Mouse (Mus musculus): ENCODE measurements around the gene Lman2l. TPM values are rescaled to one million over a fixed set of nuclear protein-coding genes. Genes with fewer than 3 reads are reported as not detected.

The Lman2l gene
- total RNA-seq, 1 experiment from 2014 or later: 5.6 TPM

DNA sequence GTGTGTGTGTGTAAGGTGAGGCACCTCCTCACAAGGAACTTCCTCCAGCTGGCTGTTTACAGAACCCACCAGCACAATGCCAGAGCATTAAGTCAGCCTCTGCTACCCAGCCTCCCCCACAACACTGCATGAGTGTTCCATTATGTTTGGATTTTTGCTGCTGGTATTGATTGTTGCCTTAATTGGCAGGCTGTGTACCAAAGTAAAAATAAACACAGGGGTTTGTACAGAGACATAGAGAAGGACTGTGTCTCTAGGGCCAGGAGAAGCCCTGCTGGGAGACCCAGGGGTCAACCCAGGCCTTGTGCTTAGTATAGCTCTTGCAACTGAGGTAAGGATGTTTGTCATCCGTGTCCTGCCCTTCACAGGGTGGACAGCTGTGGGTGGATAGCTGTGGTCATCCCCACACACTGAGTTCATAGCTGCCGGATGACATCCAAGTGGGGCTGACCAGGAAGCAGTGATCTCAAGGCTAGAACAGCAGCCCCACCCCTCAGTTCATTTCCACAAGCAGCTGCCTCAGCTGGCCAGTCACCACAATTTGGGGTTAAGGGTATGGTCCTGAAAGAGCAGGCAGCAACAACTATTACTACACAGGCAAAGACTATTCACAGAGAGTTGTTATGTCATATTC is 24.9 kb upstream of the Lman2l start:
- ATAC-seq (replicated peaks in 1 of 2; ENCODE audit: insufficient read depth in 1 of 2, low FRiP score in 2 of 2, low TSS enrichment in 1 of 2, low read depth in 1 of 2, poor library complexity in 2 of 2, severe bottlenecking in 2 of 2): no peak

- no peak for ATAC-seq (replicated peaks in 1 of 2; ENCODE audit: insufficient read depth in 1 of 2, low FRiP score in 2 of 2, low TSS enrichment in 1 of 2, low read depth in 1 of 2, poor library complexity in 2 of 2, severe bottlenecking in 2 of 2)
These were observed 22.4 kb upstream of the Lman2l start for GRCm38 (mm10) chr1:36467446-36467845.

DNA sequence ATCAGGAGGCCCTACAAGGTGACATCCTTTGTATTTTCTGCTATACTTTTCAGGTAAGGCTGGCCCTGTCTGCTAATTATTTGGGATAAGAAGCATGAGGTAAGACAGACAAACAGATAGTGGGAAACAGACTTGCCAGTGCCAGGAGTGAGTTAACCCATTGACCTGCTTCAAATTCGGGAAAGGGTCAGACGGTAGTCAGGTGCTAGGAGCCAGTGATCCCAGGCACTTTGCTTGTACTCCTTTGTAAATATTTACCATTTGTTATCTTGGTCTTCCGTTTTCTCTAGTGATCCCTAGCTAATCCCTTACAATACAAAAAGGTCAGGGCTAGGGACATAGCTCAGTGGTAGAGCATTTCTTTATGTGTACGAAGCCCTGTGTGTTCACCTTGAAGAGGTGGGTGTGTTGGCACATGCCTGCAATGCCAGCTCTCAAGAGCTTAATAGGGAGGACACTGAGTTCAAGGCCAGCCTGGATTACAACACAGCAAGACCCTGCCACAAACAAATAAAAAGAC is 20.6 kb upstream of the Lman2l start:
- no peak for ATAC-seq (replicated peaks in 1 of 2; ENCODE audit: insufficient read depth in 1 of 2, low FRiP score in 2 of 2, low TSS enrichment in 1 of 2, low read depth in 1 of 2, poor library complexity in 2 of 2, severe bottlenecking in 2 of 2)

DNA sequence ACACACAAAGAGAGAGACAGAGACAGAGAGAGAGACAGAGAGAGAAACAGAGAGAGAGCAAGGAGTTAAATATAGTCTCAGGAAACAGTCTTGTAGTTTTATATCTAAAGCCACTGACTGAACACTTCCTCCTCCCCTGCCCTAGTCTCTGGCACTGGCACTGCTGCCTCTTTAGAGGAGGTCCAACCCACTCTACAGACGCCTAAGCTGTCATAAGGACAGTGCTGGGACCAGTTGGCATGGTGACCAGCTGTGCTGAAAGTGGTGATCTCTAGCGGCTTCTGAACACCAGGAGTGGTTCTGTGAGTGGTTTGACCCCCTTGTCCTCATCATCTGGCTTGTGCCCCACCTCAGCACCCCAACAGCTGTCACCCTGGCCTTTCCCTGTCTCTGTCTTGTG is 16.8 kb upstream of the Lman2l start:
- ATAC-seq (replicated peaks in 1 of 2; ENCODE audit: insufficient read depth in 1 of 2, low FRiP score in 2 of 2, low TSS enrichment in 1 of 2, low read depth in 1 of 2, poor library complexity in 2 of 2, severe bottlenecking in 2 of 2): peak; percentile 87

DNA sequence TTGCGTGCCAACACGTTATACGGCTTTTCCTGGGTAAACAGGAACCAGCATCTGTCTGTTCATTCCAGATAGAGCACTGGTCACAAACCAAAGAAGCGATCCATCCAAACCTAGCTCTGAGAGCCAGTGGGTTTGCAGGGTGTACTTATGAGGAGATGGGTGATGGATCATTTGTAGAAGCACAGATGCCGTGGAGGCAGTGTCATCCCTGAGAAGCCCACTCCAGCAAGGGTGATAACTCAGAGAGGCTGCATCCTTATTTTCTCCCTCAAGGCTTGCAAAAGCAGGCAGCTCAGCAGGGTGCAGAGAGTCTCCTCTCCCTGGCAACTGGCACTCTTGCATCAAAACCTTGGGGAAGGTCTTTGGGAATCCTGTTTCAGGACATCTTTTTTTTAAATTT is 13.1 kb upstream of the Lman2l start:
- 0 out of 4 replicates have a peak, but pooled peaks of 1 of the 2 experiments have one; percentile 35 for ATAC-seq (replicated peaks in 1 of 2; ENCODE audit: insufficient read depth in 1 of 2, low FRiP score in 2 of 2, low TSS enrichment in 1 of 2, low read depth in 1 of 2, poor library complexity in 2 of 2, severe bottlenecking in 2 of 2)

DNA sequence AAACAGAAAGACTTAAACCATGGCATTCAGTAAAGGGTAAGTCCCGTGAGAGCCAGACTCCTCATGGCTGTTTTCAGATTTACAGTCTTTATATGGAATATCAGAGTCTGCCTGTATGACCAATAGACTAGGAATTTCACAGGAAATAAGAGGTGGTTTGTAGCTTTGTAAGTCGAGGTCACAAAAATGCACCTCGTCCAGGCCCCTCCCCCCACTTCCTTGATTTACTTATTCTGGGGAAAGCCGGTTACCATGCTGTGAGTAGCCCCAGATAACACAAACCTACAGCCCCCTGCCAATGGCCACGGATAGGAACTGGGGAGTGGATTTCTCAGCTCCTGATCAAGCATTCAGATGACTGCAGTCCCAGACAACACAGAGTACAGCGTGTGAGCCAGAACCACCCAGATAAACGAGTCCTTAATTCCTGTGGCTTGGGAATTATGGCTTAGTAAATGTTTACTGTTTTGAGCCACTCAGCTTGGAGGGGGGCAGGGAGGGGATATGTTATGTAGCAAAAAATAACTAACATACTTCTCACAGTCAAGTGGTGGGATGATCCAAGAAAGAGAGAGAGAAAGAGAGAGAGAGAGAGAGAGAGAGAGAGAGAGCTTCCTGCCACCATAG is 12.4 kb upstream of the Lman2l start:
- no peak for ATAC-seq (replicated peaks in 1 of 2; ENCODE audit: insufficient read depth in 1 of 2, low FRiP score in 2 of 2, low TSS enrichment in 1 of 2, low read depth in 1 of 2, poor library complexity in 2 of 2, severe bottlenecking in 2 of 2)

GRCm38 (mm10) chr1:36454055-36454815 is 9.2 kb upstream of the Lman2l start:
- ATAC-seq (replicated peaks in 1 of 2; ENCODE audit: insufficient read depth in 1 of 2, low FRiP score in 2 of 2, low TSS enrichment in 1 of 2, low read depth in 1 of 2, poor library complexity in 2 of 2, severe bottlenecking in 2 of 2): no peak

DNA sequence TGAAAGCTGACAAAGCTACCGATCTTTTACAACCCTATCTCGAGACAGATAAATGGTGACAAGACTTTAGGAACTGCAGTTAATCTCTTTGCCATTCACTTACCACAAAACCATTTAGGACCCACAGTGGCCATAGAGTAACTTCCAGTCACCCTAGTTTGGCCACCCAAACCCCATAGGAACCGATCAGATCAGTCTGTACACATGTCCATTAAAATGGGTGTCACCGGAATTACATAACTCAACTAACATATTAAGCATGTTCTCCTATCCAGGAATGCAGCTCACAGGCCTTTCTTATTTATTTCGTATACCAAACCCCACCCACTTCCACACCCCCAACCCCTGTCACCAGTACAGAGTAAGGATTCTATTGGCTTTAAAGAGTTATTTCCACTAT is 1.8 kb upstream of the Lman2l start:
- no peak for ATAC-seq (replicated peaks in 1 of 2; ENCODE audit: insufficient read depth in 1 of 2, low FRiP score in 2 of 2, low TSS enrichment in 1 of 2, low read depth in 1 of 2, poor library complexity in 2 of 2, severe bottlenecking in 2 of 2)

GRCm38 (mm10) chr1:36446106-36446824 is 1.2 kb upstream of the Lman2l start:
- ATAC-seq (replicated peaks in 1 of 2; ENCODE audit: insufficient read depth in 1 of 2, low FRiP score in 2 of 2, low TSS enrichment in 1 of 2, low read depth in 1 of 2, poor library complexity in 2 of 2, severe bottlenecking in 2 of 2): peak; percentile 33 to 40; a peak in 1 of 4 replicates

DNA sequence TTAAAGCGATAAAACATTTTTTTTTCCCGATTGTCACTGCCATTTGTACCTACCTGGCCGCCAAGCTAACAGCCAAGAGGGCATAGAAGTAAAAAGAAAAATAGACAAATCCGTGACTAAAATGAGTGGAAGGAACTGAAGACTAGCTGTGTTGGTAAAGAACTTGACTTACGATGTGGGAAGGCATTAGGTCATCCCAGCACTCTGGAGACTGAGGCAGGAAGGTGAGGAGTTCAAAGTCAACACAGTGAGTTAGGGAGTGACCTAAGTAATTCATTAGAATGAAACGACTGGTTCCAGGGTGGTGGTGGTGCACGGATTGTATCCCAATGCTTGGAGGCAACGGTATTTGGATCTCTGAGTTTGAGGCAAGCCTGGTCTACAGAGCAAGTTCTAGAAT is 437 bp upstream of the Lman2l start:
- ATAC-seq (replicated peaks in 1 of 2; ENCODE audit: insufficient read depth in 1 of 2, low FRiP score in 2 of 2, low TSS enrichment in 1 of 2, low read depth in 1 of 2, poor library complexity in 2 of 2, severe bottlenecking in 2 of 2): no peak

DNA sequence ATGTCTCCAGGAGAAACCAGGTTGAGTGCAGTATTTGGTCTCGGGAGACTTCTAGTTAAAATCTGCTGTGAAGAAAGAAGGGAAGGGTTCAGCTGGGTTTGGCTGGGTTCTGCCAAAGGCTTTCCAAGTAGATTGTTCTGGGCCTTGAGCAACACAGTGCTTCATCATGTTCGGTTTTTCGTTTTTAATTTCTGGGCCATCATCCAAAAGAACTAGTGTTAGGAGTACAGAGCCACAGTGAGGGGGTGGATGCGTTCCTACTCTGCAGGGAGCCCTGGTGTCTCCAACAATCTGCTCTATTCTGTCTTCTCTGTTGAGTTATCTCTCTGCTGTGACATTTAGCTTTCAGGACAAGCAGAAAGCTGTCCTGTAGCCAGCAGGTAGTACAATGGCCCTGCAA is 4.0 kb downstream of the Lman2l start:
- no peak for ATAC-seq (replicated peaks in 1 of 2; ENCODE audit: insufficient read depth in 1 of 2, low FRiP score in 2 of 2, low TSS enrichment in 1 of 2, low read depth in 1 of 2, poor library complexity in 2 of 2, severe bottlenecking in 2 of 2)

GRCm38 (mm10) chr1:36437223-36437622 is 7.8 kb downstream of the Lman2l start:
- ATAC-seq (replicated peaks in 1 of 2; ENCODE audit: insufficient read depth in 1 of 2, low FRiP score in 2 of 2, low TSS enrichment in 1 of 2, low read depth in 1 of 2, poor library complexity in 2 of 2, severe bottlenecking in 2 of 2): no peak

GRCm38 (mm10) chr1:36436515-36436914 is 8.6 kb downstream of the Lman2l start:
- no peak for ATAC-seq (replicated peaks in 1 of 2; ENCODE audit: insufficient read depth in 1 of 2, low FRiP score in 2 of 2, low TSS enrichment in 1 of 2, low read depth in 1 of 2, poor library complexity in 2 of 2, severe bottlenecking in 2 of 2)

GRCm38 (mm10) chr1:36435071-36435470 is 10.0 kb downstream of the Lman2l start:
- ATAC-seq (replicated peaks in 1 of 2; ENCODE audit: insufficient read depth in 1 of 2, low FRiP score in 2 of 2, low TSS enrichment in 1 of 2, low read depth in 1 of 2, poor library complexity in 2 of 2, severe bottlenecking in 2 of 2): no peak

GRCm38 (mm10) chr1:36433616-36434015 is 11.5 kb downstream of the Lman2l start:
- no peak for ATAC-seq (replicated peaks in 1 of 2; ENCODE audit: insufficient read depth in 1 of 2, low FRiP score in 2 of 2, low TSS enrichment in 1 of 2, low read depth in 1 of 2, poor library complexity in 2 of 2, severe bottlenecking in 2 of 2)

- ATAC-seq (replicated peaks in 1 of 2; ENCODE audit: insufficient read depth in 1 of 2, low FRiP score in 2 of 2, low TSS enrichment in 1 of 2, low read depth in 1 of 2, poor library complexity in 2 of 2, severe bottlenecking in 2 of 2): no peak
These were observed 12.1 kb downstream of the Lman2l start for GRCm38 (mm10) chr1:36432999-36433398.

DNA sequence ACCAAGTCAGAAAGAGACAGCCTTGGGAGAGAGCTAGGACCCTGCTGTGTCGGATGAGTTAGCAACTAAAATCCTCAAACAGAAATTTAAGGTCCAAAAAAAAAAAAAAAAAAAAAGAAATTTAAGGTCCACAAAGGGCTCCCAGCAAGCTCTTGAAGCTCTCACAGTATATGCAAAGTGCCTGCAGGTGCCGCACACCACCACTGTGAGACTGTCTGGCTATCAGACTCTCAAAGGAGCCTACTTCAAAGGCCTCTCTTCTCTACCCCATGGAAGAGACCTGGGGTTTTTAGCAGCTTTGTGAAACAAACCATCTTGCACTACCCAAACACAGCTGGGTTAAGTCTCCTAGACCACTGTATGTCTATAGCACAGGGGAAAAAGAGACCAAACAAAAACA is 15.6 kb downstream of the Lman2l start:
- ATAC-seq (replicated peaks in 1 of 2; ENCODE audit: insufficient read depth in 1 of 2, low FRiP score in 2 of 2, low TSS enrichment in 1 of 2, low read depth in 1 of 2, poor library complexity in 2 of 2, severe bottlenecking in 2 of 2): no peak

DNA sequence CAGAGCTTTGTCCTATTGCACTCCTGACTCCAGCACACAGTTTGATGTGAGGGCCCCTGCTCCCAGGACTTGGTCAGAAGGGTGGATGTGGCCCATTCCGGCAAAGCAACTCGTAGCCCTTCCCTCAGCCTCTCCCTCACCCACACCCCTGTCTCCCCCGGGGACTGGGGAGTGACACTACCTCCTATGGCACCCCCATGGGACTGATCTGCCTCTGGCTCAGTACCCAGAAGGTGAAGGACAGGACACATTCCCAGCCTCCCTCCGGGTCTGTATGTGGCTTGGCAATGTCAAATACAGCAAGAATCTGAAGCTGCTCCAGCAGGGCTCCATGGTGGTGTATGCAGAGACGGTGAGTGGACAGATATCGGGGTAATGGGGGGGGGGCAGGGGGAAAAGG is 40.5 kb downstream of the Lman2l start:
- ATAC-seq (replicated peaks in 1 of 2; ENCODE audit: insufficient read depth in 1 of 2, low FRiP score in 2 of 2, low TSS enrichment in 1 of 2, low read depth in 1 of 2, poor library complexity in 2 of 2, severe bottlenecking in 2 of 2): no peak

All from hematopoietic stem cell, adult 5-6 weeks (primary cell).